Mouse (Mus musculus) stomach, embryonic 14.5 days (tissue): ENCODE results near the gene Nlgn3. TPM values are rescaled to one million over a fixed set of nuclear protein-coding genes. Genes with fewer than 3 reads are reported as not detected.
A peak's percentile ranks its signal among the peaks of the same experiment; 100 is the strongest.

ENCODE experiments used
- ATAC-seq: fragments of 200-750 bp; cut with Nextera tagmentation; 2 replicates; pipeline ENCODE4 v1.8.0; 2017; ENCODE audit warnings: low read depth, moderate TSS enrichment; ENCODE audit not compliant: insufficient number of reproducible peaks, insufficient read depth, low FRiP score
- H3K27ac ChIP-seq: fragments of 300-500 bp; sonication (generic); 2 replicates; pipeline ENCODE4 v1.5.1; 2014; ENCODE audit warnings: mild to moderate bottlenecking, low read length, moderate library complexity, mixed read lengths
- H3K27me3 ChIP-seq: fragments of 300-500 bp; sonication (generic); 2 replicates; pipeline ENCODE4 v1.6.1; 2014; ENCODE audit warnings: low read length, control low read depth, mixed read lengths; ENCODE audit not compliant: control insufficient read depth, insufficient read depth
- H3K36me3 ChIP-seq: fragments of 300-500 bp; sonication (generic); 2 replicates; pipeline ENCODE4 v1.6.1; 2014; ENCODE audit warnings: mild to moderate bottlenecking, control low read depth, low read length, moderate library complexity, mixed read lengths; ENCODE audit not compliant: control insufficient read depth, insufficient read depth
- H3K4me1 ChIP-seq: fragments of 300-500 bp; sonication (generic); 2 replicates; pipeline ENCODE4 v1.6.1; 2014; ENCODE audit warnings: low read length, control low read depth, mixed read lengths; ENCODE audit not compliant: control insufficient read depth, insufficient read depth
- H3K4me2 ChIP-seq: fragments of 300-500 bp; sonication (generic); replicated peaks from 2 replicates; pipeline ENCODE4 v1.6.1; 2014; ENCODE audit warnings: low read depth, low read length, control low read depth
- H3K4me3 ChIP-seq: fragments of 300-500 bp; sonication (generic); 2 replicates; pipeline ENCODE4 v1.5.1; 2014; ENCODE audit warnings: low read depth, low read length, control low read depth
- H3K9ac ChIP-seq: fragments of 300-500 bp; sonication (generic); replicated peaks from 2 replicates; pipeline ENCODE4 v1.6.1; 2014; ENCODE audit warnings: low read depth, mild to moderate bottlenecking, control low read depth, low read length, moderate library complexity, mixed read lengths
- H3K9me3 ChIP-seq: fragments of 300-500 bp; sonication (generic); 2 replicates; pipeline ENCODE4 v1.6.1; 2016; ENCODE audit warnings: low read depth, low read length, control low read depth; ENCODE audit not compliant: control insufficient read depth
- WGBS: fragments of 180-500 bp; shearing (Covaris S2); extraction: QIAGEN DNeasy Blood & Tissue Kit; methylation state at CpG from one replicate; pipeline ENCODE4 v1.1.7; 2014; 5-methylcytosine and 5-hydroxymethylcytosine counted together
- polyA plus RNA-seq: library from polyadenylated mRNA; unstranded; fragments of >200 nt; fragmentation: Nextera tagmentation; extraction: Ambion mirVana; gene quantifications from 2 replicates; pipeline ENCODE4 v1.2.1, GENCODE M21; 2014

Gene Nlgn3
- polyA plus RNA-seq, 1 experiment from 2014 or later, result 10.5 TPM

GRCm38 (mm10) chrX:101288432-101288831, 10.5 kb upstream of the Nlgn3 start:
- no peaks in the 10 kb centered on the region for H3K4me1 ChIP-seq
- no peak overlapping the region for H3K27ac ChIP-seq
- no peaks in the 10 kb centered on the region for H3K27me3 ChIP-seq
- no peak overlapping the region for H3K9ac ChIP-seq
- 87% methylated on average over 6 of the region's 6 CpGs for WGBS
- H3K4me2 ChIP-seq, result no peak overlapping the region
- H3K36me3 ChIP-seq, result peaks cover 10% of the 10 kb centered on the region
- H3K4me3 ChIP-seq, result no peak overlapping the region
- no peaks in the 10 kb centered on the region for H3K9me3 ChIP-seq
- no peak for ATAC-seq

GRCm38 (mm10) chrX:101289037-101289436, 9.9 kb upstream of the Nlgn3 start:
- peaks cover 10% of the 10 kb centered on the region for H3K36me3 ChIP-seq
- WGBS, result 90% methylated on average over 7 of the region's 7 CpGs
- ATAC-seq, result no peak

GRCm38 (mm10) chrX:101290111-101290510, 8.9 kb upstream of the Nlgn3 start:
- H3K36me3 ChIP-seq, result peaks cover 10% of the 10 kb centered on the region
- no peaks in the 10 kb centered on the region for H3K27me3 ChIP-seq
- H3K9me3 ChIP-seq, result no peaks in the 10 kb centered on the region
- no peaks in the 10 kb centered on the region for H3K4me1 ChIP-seq
- H3K4me2 ChIP-seq, result no peak overlapping the region
- 84% methylated on average over 10 of the region's 10 CpGs for WGBS
- no peak overlapping the region for H3K9ac ChIP-seq
- ATAC-seq, result no peak
- no peak overlapping the region for H3K4me3 ChIP-seq
- H3K27ac ChIP-seq, result no peak overlapping the region

More at GRCm38 (mm10) chrX:101289037-101289436, 9.9 kb upstream of the Nlgn3 start:
- no peak overlapping the region for H3K9ac ChIP-seq
- H3K4me2 ChIP-seq, result no peak overlapping the region
- H3K9me3 ChIP-seq, result no peaks in the 10 kb centered on the region
- no peaks in the 10 kb centered on the region for H3K4me1 ChIP-seq
- H3K4me3 ChIP-seq, result no peak overlapping the region
- H3K27me3 ChIP-seq, result no peaks in the 10 kb centered on the region
- no peak overlapping the region for H3K27ac ChIP-seq

- peak overlapping the region; percentile 43 for H3K4me2 ChIP-seq
- no peaks in the 10 kb centered on the region for H3K27me3 ChIP-seq
- no peak overlapping the region for H3K27ac ChIP-seq
- H3K4me3 ChIP-seq, result peak overlapping the region; percentile 26
- no peaks in the 10 kb centered on the region for H3K9me3 ChIP-seq
- WGBS, result 24% methylated on average over 12 of the region's 13 CpGs
- H3K4me1 ChIP-seq, result no peaks in the 10 kb centered on the region
- no peaks in the 10 kb centered on the region for H3K36me3 ChIP-seq
- 0 out of 2 replicates have a peak overlapping the region, but pooled peaks have one; percentile 14 for H3K9ac ChIP-seq
- peak; percentile 57 for ATAC-seq
Observed at GRCm38 (mm10) chrX:101299473-101300426, 782 bp downstream of the Nlgn3 start.

- H3K9me3 ChIP-seq, result no peaks in the 10 kb centered on the region
- H3K27me3 ChIP-seq, result no peaks in the 10 kb centered on the region
- no peak overlapping the region for H3K27ac ChIP-seq
- peak overlapping the region; percentile 26; the same call in 1 of the 2 replicates for H3K4me3 ChIP-seq
- no peak overlapping the region for H3K9ac ChIP-seq
- no peaks in the 10 kb centered on the region for H3K4me1 ChIP-seq
- WGBS, result 36% methylated on average over 13 of the region's 13 CpGs
- no peaks in the 10 kb centered on the region for H3K36me3 ChIP-seq
- peak overlapping the region; percentile 43 for H3K4me2 ChIP-seq
- no peak for ATAC-seq
Observed at GRCm38 (mm10) chrX:101300427-101301030, 1.6 kb downstream of the Nlgn3 start.

GRCm38 (mm10) chrX:101301654-101302053, 2.7 kb downstream of the Nlgn3 start:
- Histone ChIP-seq H3K9me3 (no peaks in the 10 kb centered on the region), H3K4me3 (no peak overlapping the region), H3K27me3 (no peaks in the 10 kb centered on the region), H3K36me3 (no peaks in the 10 kb centered on the region), H3K4me1 (no peaks in the 10 kb centered on the region), H3K4me2 (no peak overlapping the region), H3K9ac (no peak overlapping the region), H3K27ac (no peak overlapping the region)
- 80% methylated on average over 9 of the region's 9 CpGs for WGBS
- no peak for ATAC-seq

GRCm38 (mm10) chrX:101304646-101305045, 5.7 kb downstream of the Nlgn3 start:
- no peak overlapping the region for H3K27ac ChIP-seq
- H3K36me3 ChIP-seq, result no peaks in the 10 kb centered on the region
- no peak overlapping the region for H3K9ac ChIP-seq
- H3K9me3 ChIP-seq, result no peaks in the 10 kb centered on the region
- no peaks in the 10 kb centered on the region for H3K4me1 ChIP-seq
- H3K4me3 ChIP-seq, result no peak overlapping the region
- no peak for ATAC-seq
- no peaks in the 10 kb centered on the region for H3K27me3 ChIP-seq
- WGBS, result 54% methylated on average over 2 of the region's 2 CpGs
- no peak overlapping the region for H3K4me2 ChIP-seq

- Histone ChIP-seq H3K4me3 (no peak overlapping the region), H3K9ac (no peak overlapping the region), H3K4me1 (no peaks in the 10 kb centered on the region), H3K4me2 (no peak overlapping the region), H3K27ac (no peak overlapping the region), H3K27me3 (no peaks in the 10 kb centered on the region), H3K9me3 (no peaks in the 10 kb centered on the region), H3K36me3 (no peaks in the 10 kb centered on the region)
- 81% methylated on average over 5 of the region's 5 CpGs for WGBS
- ATAC-seq, result no peak
Observed at GRCm38 (mm10) chrX:101309299-101309698, 10.3 kb downstream of the Nlgn3 start.
